Mouse (Mus musculus): ENCODE data around the gene Eaf2. TPM values are rescaled to one million over a fixed set of nuclear protein-coding genes. Genes with fewer than 3 reads are reported as not detected.
A peak's percentile ranks its signal among the peaks of the same experiment; 100 is the strongest.

The Eaf2 gene
- polyA plus RNA-seq (2012): 0.04 TPM in 1 of 2 replicates, not detected in the other

DNA sequence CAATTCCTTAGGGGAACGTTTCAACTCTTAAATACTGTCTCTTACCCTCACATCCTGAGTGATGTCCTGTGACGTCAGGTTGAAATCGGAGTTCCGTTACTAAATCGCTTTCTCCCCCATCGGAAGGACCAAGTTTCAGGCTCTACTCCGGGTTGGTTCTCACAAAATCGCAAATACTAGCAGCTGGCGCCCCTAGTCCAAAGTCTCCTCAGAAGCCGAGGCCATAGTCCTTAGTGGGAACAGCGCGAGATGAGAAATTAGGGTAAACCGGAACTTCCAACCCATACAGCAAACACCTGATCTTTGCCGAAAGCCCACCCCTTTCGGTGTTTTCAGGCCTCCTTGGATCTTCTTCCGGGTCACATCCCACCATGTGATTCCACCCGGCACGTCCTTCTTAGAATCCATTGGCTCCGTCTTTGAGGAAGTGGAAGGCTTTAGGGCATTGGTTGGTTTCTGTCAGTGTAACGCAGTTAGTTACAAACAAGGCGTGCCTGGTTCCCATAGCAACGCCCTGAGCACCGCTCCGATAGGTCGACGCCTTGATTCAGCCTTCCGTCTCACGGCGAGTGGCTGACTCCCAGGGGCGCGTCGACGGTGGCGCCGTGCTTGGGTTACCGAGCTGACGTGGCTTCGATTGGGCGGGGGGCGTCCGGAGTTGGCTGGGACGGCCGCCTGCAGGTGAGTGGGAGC is at the start of gene Eaf2, which contains the start of gene Golgb1:
Gene Eaf2 (minus strand): TSS at position 421 of the 693 bp plus-strand sequence.
Gene Golgb1 (plus strand): TSS at position 558 of the 693 bp plus-strand sequence.
- no peaks in the 10 kb centered on the region for H3K9me3 ChIP-seq (ENCODE audit: control insufficient read depth, low read length)
- H3K27me3 ChIP-seq (ENCODE audit: control insufficient read depth): no peaks in the 10 kb centered on the region
- no peak for TF ChIP-seq GATA1 (IDR thresholded peaks at IDR 0.05; ENCODE audit: low read length)
- TF ChIP-seq TAL1 (IDR thresholded peaks at IDR 0.05; ENCODE audit: low read length): no peak
- H3K4me3 ChIP-seq (replicated peaks): peak within 1 kb of the TSS; percentile 94
- peaks cover 17% of the 10 kb centered on the region for H3K36me3 ChIP-seq (ENCODE audit: control insufficient read depth)
- H3K4me1 ChIP-seq (ENCODE audit: control insufficient read depth): peaks cover 34% of the 10 kb centered on the region

GRCm38 (mm10) chr16:36924312-36924711 is 49.5 kb upstream of the Eaf2 start:
- Histone ChIP-seq H3K27me3 (ENCODE audit: control insufficient read depth) (no peaks in the 10 kb centered on the region), H3K4me1 (ENCODE audit: control insufficient read depth) (peaks cover 8% of the 10 kb centered on the region), H3K36me3 (ENCODE audit: control insufficient read depth) (peaks cover 83% of the 10 kb centered on the region), H3K9me3 (ENCODE audit: control insufficient read depth, low read length) (no peaks in the 10 kb centered on the region), H3K4me3 (replicated peaks) (no peak overlapping the region)
- no peak for TF ChIP-seq TAL1 (IDR thresholded peaks at IDR 0.05; ENCODE audit: low read length)
- no peak for TF ChIP-seq GATA1 (IDR thresholded peaks at IDR 0.05; ENCODE audit: low read length)

- no peaks in the 10 kb centered on the region for H3K9me3 ChIP-seq (ENCODE audit: control insufficient read depth, low read length)
- H3K36me3 ChIP-seq (ENCODE audit: control insufficient read depth): peaks cover 79% of the 10 kb centered on the region
- H3K4me3 ChIP-seq (replicated peaks): no peak overlapping the region
- TF ChIP-seq GATA1 (IDR thresholded peaks at IDR 0.05; ENCODE audit: low read length) (no peak), TAL1 (IDR thresholded peaks at IDR 0.05; ENCODE audit: low read length) (no peak)
- no peaks in the 10 kb centered on the region for H3K27me3 ChIP-seq (ENCODE audit: control insufficient read depth)
- H3K4me1 ChIP-seq (ENCODE audit: control insufficient read depth): peaks cover 5% of the 10 kb centered on the region; the same call in 1 of the 2 replicates
Observed at GRCm38 (mm10) chr16:36921980-36922379, 47.2 kb upstream of the Eaf2 start.

DNA sequence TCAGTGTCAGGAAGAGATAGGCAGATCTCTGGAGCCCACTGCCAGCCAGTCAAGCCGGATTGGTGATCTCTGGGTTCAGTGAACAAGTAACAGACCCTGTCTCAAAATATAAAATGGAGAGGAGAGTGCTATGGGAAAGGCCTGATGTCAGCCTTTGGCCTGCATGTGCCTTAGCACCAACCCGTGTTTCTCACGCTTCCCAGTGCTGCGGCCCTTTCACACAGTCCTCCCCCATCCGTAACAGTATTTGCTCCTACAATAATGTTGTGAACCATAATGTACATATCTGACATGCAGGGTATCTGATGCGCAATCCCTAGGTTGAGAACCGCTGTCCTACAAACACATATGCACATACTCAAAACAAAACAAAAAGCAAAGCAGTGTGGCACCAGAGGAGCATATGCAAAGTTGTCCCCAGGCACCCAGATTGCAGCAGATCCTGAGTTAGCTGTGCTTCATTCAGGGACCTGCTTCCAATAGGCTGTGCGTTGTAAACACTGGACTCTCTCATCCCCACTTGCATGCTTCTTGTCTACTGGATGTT is 46.3 kb upstream of the Eaf2 start:
- no peaks in the 10 kb centered on the region for H3K27me3 ChIP-seq (ENCODE audit: control insufficient read depth)
- TF ChIP-seq TAL1 (IDR thresholded peaks at IDR 0.05; ENCODE audit: low read length) (no peak), GATA1 (IDR thresholded peaks at IDR 0.05; ENCODE audit: low read length) (no peak)
- no peaks in the 10 kb centered on the region for H3K9me3 ChIP-seq (ENCODE audit: control insufficient read depth, low read length)
- peaks cover 5% of the 10 kb centered on the region; the same call in 1 of the 2 replicates for H3K4me1 ChIP-seq (ENCODE audit: control insufficient read depth)
- H3K36me3 ChIP-seq (ENCODE audit: control insufficient read depth): peaks cover 79% of the 10 kb centered on the region
- H3K4me3 ChIP-seq (replicated peaks): no peak overlapping the region

GRCm38 (mm10) chr16:36920410-36920809 is 45.6 kb upstream of the Eaf2 start:
- peaks cover 75% of the 10 kb centered on the region for H3K36me3 ChIP-seq (ENCODE audit: control insufficient read depth)
- H3K9me3 ChIP-seq (ENCODE audit: control insufficient read depth, low read length): no peaks in the 10 kb centered on the region
- H3K4me3 ChIP-seq (replicated peaks): no peak overlapping the region
- H3K4me1 ChIP-seq (ENCODE audit: control insufficient read depth): peaks cover 3% of the 10 kb centered on the region; the same call in 1 of the 2 replicates
- TF ChIP-seq GATA1 (IDR thresholded peaks at IDR 0.05; ENCODE audit: low read length) (no peak), TAL1 (IDR thresholded peaks at IDR 0.05; ENCODE audit: low read length) (no peak)
- H3K27me3 ChIP-seq (ENCODE audit: control insufficient read depth): no peaks in the 10 kb centered on the region

DNA sequence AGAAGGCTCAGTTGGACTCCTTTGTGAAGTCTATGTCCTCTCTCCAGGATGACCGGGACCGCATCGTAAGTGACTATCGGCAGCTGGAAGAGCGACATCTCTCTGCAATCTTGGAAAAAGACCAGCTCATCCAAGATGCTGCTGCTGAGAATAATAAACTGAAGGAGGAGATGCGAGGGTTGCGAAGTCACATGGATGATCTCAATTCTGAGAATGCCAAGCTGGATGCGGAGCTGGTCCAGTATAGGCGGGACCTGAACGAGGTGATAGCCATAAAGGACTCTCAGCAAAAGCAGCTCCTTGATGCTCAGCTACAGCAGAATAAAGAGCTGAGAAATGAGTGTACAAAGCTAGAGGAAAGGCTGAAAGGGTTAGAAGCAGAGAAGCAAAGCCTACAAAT is 43.7 kb upstream of the Eaf2 start:
- TF ChIP-seq GATA1 (IDR thresholded peaks at IDR 0.05; ENCODE audit: low read length): no peak
- TF ChIP-seq TAL1 (IDR thresholded peaks at IDR 0.05; ENCODE audit: low read length): no peak
- H3K27me3 ChIP-seq (ENCODE audit: control insufficient read depth): no peaks in the 10 kb centered on the region
- peaks cover 81% of the 10 kb centered on the region for H3K36me3 ChIP-seq (ENCODE audit: control insufficient read depth)
- H3K9me3 ChIP-seq (ENCODE audit: control insufficient read depth, low read length): no peaks in the 10 kb centered on the region
- H3K4me3 ChIP-seq (replicated peaks): no peak overlapping the region
- peaks cover 2% of the 10 kb centered on the region; the same call in 1 of the 2 replicates for H3K4me1 ChIP-seq (ENCODE audit: control insufficient read depth)

- no peak for TF ChIP-seq TAL1 (IDR thresholded peaks at IDR 0.05; ENCODE audit: low read length)
- TF ChIP-seq GATA1 (IDR thresholded peaks at IDR 0.05; ENCODE audit: low read length): no peak
- Histone ChIP-seq H3K4me3 (replicated peaks) (no peak overlapping the region), H3K36me3 (ENCODE audit: control insufficient read depth) (peaks cover 77% of the 10 kb centered on the region), H3K27me3 (ENCODE audit: control insufficient read depth) (no peaks in the 10 kb centered on the region), H3K9me3 (ENCODE audit: control insufficient read depth, low read length) (no peaks in the 10 kb centered on the region), H3K4me1 (ENCODE audit: control insufficient read depth) (no peaks in the 10 kb centered on the region)
Observed at GRCm38 (mm10) chr16:36914195-36914594, 39.4 kb upstream of the Eaf2 start.

DNA sequence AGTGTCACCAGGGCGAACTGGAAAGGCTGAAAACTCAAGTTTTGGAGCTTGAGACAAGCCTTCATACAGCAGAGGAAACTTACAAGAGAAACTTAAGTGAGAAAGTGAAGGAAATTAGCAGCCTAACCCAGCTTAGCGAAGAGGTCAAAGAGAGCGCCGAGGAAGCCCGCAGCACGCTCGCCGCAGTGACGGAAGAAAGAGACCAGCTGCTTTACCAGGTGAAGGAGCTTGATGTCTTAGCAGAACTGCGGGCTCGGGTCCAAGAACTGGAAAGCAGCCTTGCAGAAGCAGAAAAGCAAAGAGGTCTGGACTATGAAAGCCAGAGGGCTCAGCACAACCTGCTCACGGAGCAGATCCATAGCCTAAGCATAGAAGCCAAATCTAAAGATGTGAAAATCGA is 37.5 kb upstream of the Eaf2 start:
- Histone ChIP-seq H3K4me1 (ENCODE audit: control insufficient read depth) (no peaks in the 10 kb centered on the region), H3K4me3 (replicated peaks) (no peak overlapping the region), H3K36me3 (ENCODE audit: control insufficient read depth) (peaks cover 76% of the 10 kb centered on the region)

DNA sequence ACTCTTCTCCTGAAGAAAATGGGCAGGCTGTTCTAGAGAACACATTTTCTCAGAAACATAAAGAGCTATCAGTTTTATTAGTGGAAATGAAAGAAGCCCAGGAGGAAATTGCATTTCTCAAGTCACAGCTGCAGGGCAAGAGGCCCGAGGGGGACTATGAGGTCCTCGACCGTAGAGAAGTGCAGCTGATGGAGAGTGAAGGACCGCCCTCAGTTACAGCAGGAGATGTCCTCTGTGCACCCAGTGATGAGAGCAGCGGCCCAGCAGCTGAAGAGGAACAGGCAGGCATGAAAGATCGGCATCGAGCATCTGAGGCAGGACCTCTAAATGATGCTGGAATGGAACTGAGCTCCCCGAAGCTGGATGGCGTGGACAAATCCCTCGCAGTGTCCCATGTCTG is 37.1 kb upstream of the Eaf2 start:
- TF ChIP-seq GATA1 (IDR thresholded peaks at IDR 0.05; ENCODE audit: low read length) (no peak), TAL1 (IDR thresholded peaks at IDR 0.05; ENCODE audit: low read length) (no peak)
- no peaks in the 10 kb centered on the region for H3K4me1 ChIP-seq (ENCODE audit: control insufficient read depth)
- no peaks in the 10 kb centered on the region for H3K9me3 ChIP-seq (ENCODE audit: control insufficient read depth, low read length)
- no peaks in the 10 kb centered on the region for H3K27me3 ChIP-seq (ENCODE audit: control insufficient read depth)
- no peak overlapping the region for H3K4me3 ChIP-seq (replicated peaks)
- peaks cover 77% of the 10 kb centered on the region for H3K36me3 ChIP-seq (ENCODE audit: control insufficient read depth)

More for the DNA sequence above, 37.5 kb upstream of the Eaf2 start:
- TF ChIP-seq TAL1 (IDR thresholded peaks at IDR 0.05; ENCODE audit: low read length) (no peak), GATA1 (IDR thresholded peaks at IDR 0.05; ENCODE audit: low read length) (no peak)
- H3K27me3 ChIP-seq (ENCODE audit: control insufficient read depth): no peaks in the 10 kb centered on the region
- H3K9me3 ChIP-seq (ENCODE audit: control insufficient read depth, low read length): no peaks in the 10 kb centered on the region
